Mouse (Mus musculus): Measurements from ENCODE around the gene Mfsd11. TPM values are rescaled to one million over a fixed set of nuclear protein-coding genes. Genes with fewer than 3 reads are reported as not detected.

Gene Mfsd11
- polyA plus RNA-seq (2017; shearing (Covaris generic)) = 10 to 100 TPM; 16.6 to 29.2 TPM

DNA sequence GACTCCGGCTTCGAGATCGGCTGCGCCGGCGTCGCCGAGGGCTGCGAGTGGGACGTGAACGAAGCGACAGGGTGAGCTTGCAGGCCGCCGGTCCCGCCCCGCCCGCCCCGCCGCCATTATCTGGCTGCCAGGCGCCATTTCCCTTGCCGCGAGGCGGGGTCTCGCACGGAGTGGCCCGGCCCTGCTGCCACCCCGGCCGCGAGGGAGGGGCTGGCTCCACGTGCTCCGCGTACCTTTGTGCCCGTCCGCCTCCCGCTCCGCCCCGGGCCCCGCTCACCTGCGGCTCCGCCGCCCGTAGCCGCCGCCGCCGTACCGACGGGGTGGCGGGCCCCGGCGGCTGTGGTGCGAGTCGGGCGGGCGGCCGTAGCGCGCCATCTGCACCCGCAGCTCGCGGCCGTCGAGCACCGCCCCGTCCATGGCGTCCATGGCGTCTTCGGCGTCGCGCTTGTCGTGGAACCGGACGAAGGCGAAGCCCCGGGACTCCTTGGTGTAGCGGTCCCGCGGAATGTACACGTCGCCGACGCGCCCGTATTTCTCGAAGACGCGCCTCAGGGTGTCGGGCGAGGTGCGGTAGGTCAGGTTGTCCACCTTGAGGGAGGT lies at the start of gene Mfsd11:
Mfsd11 (plus strand) TSS at position 150 of the 600 bp plus-strand sequence.

DNA sequence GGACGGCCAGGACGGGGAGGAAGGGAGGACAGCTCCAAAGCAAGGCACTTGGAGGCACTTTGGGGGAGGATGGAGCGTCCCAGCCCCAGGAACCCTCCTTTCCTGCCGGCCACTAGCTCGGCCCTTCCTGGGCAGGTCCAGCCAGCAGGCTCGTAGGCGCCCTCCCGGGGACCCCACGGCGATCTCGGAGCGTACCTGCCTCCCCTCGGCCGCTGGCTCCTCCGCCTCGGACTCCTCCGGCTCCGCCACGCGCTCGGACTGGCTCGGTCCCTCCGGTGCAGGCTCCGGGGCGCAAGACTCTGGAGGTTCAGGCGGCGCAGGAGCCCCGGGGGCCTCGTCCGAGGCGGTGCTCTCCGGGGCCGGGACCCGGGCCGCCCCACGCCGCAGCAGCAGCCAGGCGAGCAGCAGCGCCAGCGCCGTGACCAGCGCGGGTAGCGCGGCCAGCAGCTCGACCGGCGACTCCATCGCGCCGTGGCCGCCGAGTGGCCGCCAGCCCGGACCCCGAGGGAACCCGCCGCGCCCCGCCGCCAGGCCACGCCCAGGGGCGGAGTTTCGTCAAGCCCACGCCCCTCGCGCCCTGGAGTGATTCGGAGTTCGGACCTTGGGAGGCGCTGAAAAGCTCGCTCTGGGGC lies 24.6 kb upstream of the Mfsd11 start, which contains the start of gene Mxra7:
Mxra7 (minus strand) TSS at position 513 of the 632 bp plus-strand sequence.

DNA sequence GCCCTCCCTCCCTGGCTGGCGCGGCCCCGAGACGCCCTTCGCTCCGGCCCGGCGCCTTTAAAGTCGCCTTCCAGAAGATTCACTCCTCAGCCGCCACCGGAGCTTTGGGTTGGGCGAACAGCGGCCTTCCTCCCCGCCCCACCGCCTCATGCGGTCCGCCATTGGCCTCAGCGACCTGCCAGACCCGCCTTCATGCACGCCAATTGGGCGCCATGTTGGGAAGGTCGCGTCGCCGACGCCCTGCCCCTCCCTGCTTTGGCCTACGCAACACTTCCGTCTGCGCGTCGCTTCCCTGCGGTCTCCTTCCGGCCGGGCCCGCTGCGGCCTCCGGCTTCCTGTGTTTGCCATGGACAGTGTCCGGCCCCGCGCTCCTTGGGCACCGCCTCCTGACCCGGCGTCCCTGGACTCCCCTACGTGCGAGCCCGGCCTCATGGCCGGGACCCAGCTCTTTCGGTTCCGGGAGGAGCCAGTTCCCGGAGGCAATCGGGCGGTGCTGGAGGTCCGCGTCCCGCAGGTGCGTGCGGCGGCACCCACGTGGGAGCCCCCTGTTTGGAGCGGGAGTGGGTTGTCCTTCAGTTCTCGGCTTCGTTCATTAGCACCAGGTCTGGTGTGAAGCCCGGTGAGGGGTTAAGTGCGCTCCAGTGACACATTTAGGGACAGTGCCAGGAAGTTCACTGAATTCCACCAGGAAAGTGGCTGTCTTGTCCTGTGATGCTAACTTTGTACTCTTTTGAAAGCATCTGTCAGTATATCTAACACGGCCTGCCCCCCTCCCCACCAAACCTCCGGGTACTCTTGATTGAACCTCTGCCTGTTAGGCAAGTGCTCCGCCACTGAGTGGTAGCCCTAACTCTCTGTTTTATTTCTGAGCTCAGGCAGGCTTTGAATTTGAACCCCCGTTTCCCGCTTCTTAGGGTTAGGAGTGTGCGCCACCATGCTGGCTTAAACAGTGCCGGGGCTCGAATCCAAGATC lies 8.7 kb upstream of the Mfsd11 start, which contains the start of the genes Mettl23 and Jmjd6:
Mettl23 (plus strand) TSS at position 18 of the 973 bp plus-strand sequence.
Jmjd6 (minus strand) TSS at position 189 of the 973 bp plus-strand sequence.

GRCm38 (mm10) chr11:116852891-116853511 lies 761 bp downstream of the Mfsd11 start, which contains the start of gene Srsf2:
Srsf2 (minus strand) TSS chr11:116853094.

DNA sequence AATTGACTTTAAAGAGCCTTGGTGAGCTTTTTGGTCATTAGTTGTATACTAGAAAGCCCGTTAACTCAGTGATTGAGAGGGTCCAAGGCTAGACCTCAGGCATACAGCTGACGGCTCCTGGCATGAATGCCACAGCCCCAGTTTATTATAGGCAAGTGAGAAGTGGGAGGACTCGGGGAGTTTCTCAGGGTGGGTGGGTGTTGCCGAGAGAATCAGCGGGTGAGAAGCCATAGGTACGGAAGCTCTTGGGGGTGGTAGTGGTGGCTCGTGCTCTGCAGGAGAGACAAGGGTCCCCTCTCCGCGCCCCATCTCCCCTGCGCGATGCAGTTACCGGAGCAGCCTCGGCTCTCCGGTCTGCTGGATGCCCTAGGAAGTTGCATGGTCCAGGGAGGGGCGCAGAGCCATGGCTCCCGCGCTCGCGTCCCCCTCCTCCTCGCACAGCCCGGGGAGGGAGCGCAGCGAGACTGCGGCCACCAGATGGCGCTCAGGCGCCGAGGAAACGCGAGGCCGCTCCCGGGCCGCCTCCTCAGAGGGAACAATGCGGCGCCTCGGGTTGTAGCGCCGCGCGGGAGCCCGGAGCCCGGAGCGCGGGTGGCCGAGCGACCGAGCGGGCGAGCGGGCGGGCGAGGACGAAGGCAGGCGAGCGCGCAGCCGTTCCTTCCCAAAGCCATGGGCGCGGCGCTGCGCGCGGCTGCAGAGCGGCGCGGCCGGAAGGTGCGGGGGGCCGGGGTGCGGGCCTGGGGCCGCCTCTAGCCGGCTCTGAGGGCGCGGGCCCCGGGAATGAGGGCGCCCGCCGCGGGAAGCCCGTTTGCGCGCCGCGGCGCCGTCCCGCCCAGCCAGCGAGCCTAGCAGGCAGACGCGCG lies 66.3 kb downstream of the Mfsd11 start, which contains the start of gene Mgat5b:
Mgat5b (plus strand) TSS at position 541 of the 863 bp plus-strand sequence.

Other genes starting within 250 kb of the Mfsd11 start
- gene Rhbdf2, start 225.4 kb upstream of the Mfsd11 start, polyA plus RNA-seq (2017; shearing (Covaris generic)) = 10 to 100 TPM in 1 of 2 experiments, 1 to 10 TPM in 1; 8.6 to 18.0 TPM
- gene Prcd, start 198.9 kb upstream of the Mfsd11 start, polyA plus RNA-seq (2017; shearing (Covaris generic)) = not detected
- gene Cygb, start 198.1 kb upstream of the Mfsd11 start, polyA plus RNA-seq (2017; shearing (Covaris generic)) = under 1 TPM; 0.18 to 0.38 TPM
- 1 to 10 TPM in 1 of 2 experiments, not detected in 1; 1.2 TPM for gene St6galnac1, start 76.9 kb upstream of the Mfsd11 start, polyA plus RNA-seq (2017; shearing (Covaris generic))
- gene Mxra7, start 24.4 kb upstream of the Mfsd11 start, polyA plus RNA-seq (2017; shearing (Covaris generic)) = under 1 TPM in 1 of 2 experiments, not detected in 1; 0.30 TPM
- 100 to 1,000 TPM; 199 to 221 TPM for gene Mettl23, start 9.2 kb upstream of the Mfsd11 start, polyA plus RNA-seq (2017; shearing (Covaris generic))
- 10 to 100 TPM; 59.5 to 75.9 TPM for gene Jmjd6, start 9.0 kb upstream of the Mfsd11 start, polyA plus RNA-seq (2017; shearing (Covaris generic))
- gene Srsf2, start 654 bp downstream of the Mfsd11 start, polyA plus RNA-seq (2017; shearing (Covaris generic)) = 100 to 1,000 TPM; 392 to 409 TPM
- gene Mgat5b, start 66.4 kb downstream of the Mfsd11 start, polyA plus RNA-seq (2017; shearing (Covaris generic)) = not detected

Measured in activated CD4-positive, CD25-positive, alpha-beta regulatory T cell (primary cell).